Mouse (Mus musculus) liver, embryonic 15.5 days (tissue): ENCODE data around the gene Sycp1. TPM values are rescaled to one million over a fixed set of nuclear protein-coding genes. Genes with fewer than 3 reads are reported as not detected.

Experiments
- polyA plus RNA-seq: library from polyadenylated mRNA; unstranded; fragments of >200 nt; fragmentation: Nextera tagmentation; extraction: Ambion mirVana; gene quantifications from 2 replicates; pipeline ENCODE4 v1.2.1, GENCODE M21; 2015

The Sycp1 gene
- polyA plus RNA-seq, 1 experiment from 2014 or later = not detected

Other genes starting within 250 kb of the Sycp1 start
- 1.9 TPM in 2 replicates for gene Tspan2, start 201.6 kb downstream of the Sycp1 start, polyA plus RNA-seq
- not detected in 2 replicates for gene Tshb, start 153.4 kb downstream of the Sycp1 start, polyA plus RNA-seq
- 2.0 and 2.2 TPM in 2 replicates for gene Nr1h5, start 28.0 kb upstream of the Sycp1 start, polyA plus RNA-seq
- gene Sike1, start 59.6 kb upstream of the Sycp1 start, polyA plus RNA-seq = 14.9 and 15.4 TPM in 2 replicates
- 104 TPM in 2 replicates for gene Csde1, start 84.3 kb upstream of the Sycp1 start, polyA plus RNA-seq
- 32.7 and 37.1 TPM in 2 replicates for gene Nras, start 122.2 kb upstream of the Sycp1 start, polyA plus RNA-seq
- gene Ampd1, start 137.9 kb upstream of the Sycp1 start, polyA plus RNA-seq = 0.77 and 0.94 TPM in 2 replicates
- 7.8 and 8.9 TPM in 2 replicates for gene Dennd2c, start 166.5 kb upstream of the Sycp1 start, polyA plus RNA-seq
- 125 and 140 TPM in 2 replicates for gene Bcas2, start 235.6 kb upstream of the Sycp1 start, polyA plus RNA-seq